Mouse (Mus musculus) ES-E14 (cell line): ENCODE data around the gene Actl6b.

Experiments
- CHD2 ChIP-seq: IDR thresholded peaks from 2 replicates; pipeline ENCODE4 v1.6.1; 2014; ENCODE audit warnings: mild to moderate bottlenecking, low read depth, low read length, inconsistent platforms
- MAFK ChIP-seq: IDR thresholded peaks from 2 replicates; pipeline ENCODE4 v1.6.1; 2014; ENCODE audit warnings: mild to moderate bottlenecking, low read depth, low read length, inconsistent platforms; ENCODE audit not compliant: insufficient read depth
- ZC3H11A ChIP-seq: IDR thresholded peaks from 2 replicates; pipeline ENCODE4 v1.6.1; 2012; ENCODE audit warnings: low read depth, mild to moderate bottlenecking, inconsistent platforms, low read length, borderline replicate concordance
- ZNF384 ChIP-seq: IDR thresholded peaks from 2 replicates; pipeline ENCODE4 v1.6.1; 2012; ENCODE audit warnings: low read depth, low read length, inconsistent platforms

DNA sequence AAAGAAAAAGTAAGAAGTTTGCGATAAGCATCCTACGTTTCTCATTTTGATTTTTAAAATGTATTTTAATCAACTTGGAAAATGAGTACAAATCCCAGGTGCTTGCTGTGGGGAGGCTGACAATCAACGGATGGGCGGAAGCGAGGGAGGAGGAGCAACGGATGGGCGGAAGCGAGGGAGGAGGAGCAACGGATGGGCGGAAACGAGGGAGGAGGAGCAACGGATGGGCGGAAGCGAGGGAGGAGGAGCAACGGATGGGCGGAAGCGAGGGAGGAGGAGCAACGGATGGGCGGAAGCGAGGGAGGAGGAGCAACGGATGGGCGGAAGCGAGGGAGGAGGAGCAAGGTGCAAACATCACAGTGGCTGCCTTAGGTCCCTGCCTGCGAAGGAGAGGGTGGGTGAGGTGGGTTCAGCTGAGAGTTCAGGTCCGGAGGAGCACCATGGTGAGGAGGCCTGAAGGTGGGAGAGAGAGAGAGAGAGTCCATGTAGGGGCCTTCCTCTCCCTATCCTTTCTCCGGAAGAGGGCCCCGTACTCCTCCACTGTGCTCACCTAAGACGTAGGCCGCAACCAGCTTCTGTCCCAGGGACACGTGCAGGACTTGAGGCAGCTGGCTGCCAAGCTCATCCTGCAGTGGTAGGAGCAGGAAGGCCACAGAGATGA is 43.4 kb downstream of the Actl6b start:
- TF ChIP-seq CHD2 (no peak), ZC3H11A (no peak), ZNF384 (no peak), MAFK (no peak)
